Mouse (Mus musculus) embryonic facial prominence, embryonic 11.5 days (tissue): ENCODE results near the gene Gen1. TPM values are rescaled to one million over a fixed set of nuclear protein-coding genes. Genes with fewer than 3 reads are reported as not detected.

Experiments
- ATAC-seq: fragments of 200-750 bp; cut with Nextera tagmentation; replicated peaks from 2 replicates; pipeline ENCODE4 v1.8.0; 2017; ENCODE audit warnings: low read depth; ENCODE audit not compliant: insufficient number of reproducible peaks, low FRiP score, low TSS enrichment
- DNase-seq: peaks from one replicate; pipeline ENCODE4 v3.0.0-alpha.2; 2015; ENCODE audit warnings: low spot score
- H3K27ac ChIP-seq: fragments of 300-500 bp; sonication (generic); replicated peaks from 2 replicates; pipeline ENCODE4 v1.5.1; 2014; ENCODE audit warnings: mild to moderate bottlenecking, low read depth, low read length, control low read depth
- H3K27me3 ChIP-seq: fragments of 300-500 bp; sonication (generic); 2 replicates; pipeline ENCODE4 v1.6.1; 2014; ENCODE audit warnings: mild to moderate bottlenecking, low read length, moderate library complexity, mixed read lengths; ENCODE audit not compliant: control insufficient read depth, insufficient read depth
- H3K36me3 ChIP-seq: fragments of 300-500 bp; sonication (generic); replicated peaks from 2 replicates; pipeline ENCODE4 v1.6.1; 2014; ENCODE audit warnings: low read depth, mild to moderate bottlenecking, low read length, moderate library complexity, mixed read lengths; ENCODE audit not compliant: control insufficient read depth, insufficient read depth
- H3K4me1 ChIP-seq: fragments of 300-500 bp; sonication (generic); 2 replicates; pipeline ENCODE4 v1.6.1; 2014; ENCODE audit warnings: low read length, mixed read lengths; ENCODE audit not compliant: control insufficient read depth, insufficient read depth
- H3K4me2 ChIP-seq: fragments of 300-500 bp; sonication (generic); 2 replicates; pipeline ENCODE4 v1.6.1; 2014; ENCODE audit warnings: low read depth, mild to moderate bottlenecking, control low read depth, low read length, moderate library complexity
- H3K4me3 ChIP-seq: fragments of 300-500 bp; sonication (generic); 2 replicates; pipeline ENCODE4 v1.5.1; 2014; ENCODE audit warnings: low read depth, low read length, control low read depth
- H3K9ac ChIP-seq: fragments of 300-500 bp; sonication (generic); replicated peaks from 2 replicates; pipeline ENCODE4 v1.6.1; 2014; ENCODE audit warnings: mild to moderate bottlenecking, control low read depth, low read length
- H3K9me3 ChIP-seq: fragments of 300-500 bp; sonication (generic); replicated peaks from 2 replicates; pipeline ENCODE4 v1.6.1; 2016; ENCODE audit warnings: mild to moderate bottlenecking, low read length, inconsistent platforms, mixed read lengths; ENCODE audit not compliant: control insufficient read depth
- WGBS: fragments of 180-500 bp; shearing (Covaris S2); extraction: QIAGEN DNeasy Blood & Tissue Kit; methylation state at CpG from one replicate; pipeline ENCODE4 v1.1.7; 2014; 5-methylcytosine and 5-hydroxymethylcytosine counted together
- polyA plus RNA-seq: library from polyadenylated mRNA; unstranded; fragments of >200 nt; fragmentation: Nextera tagmentation; extraction: Ambion mirVana; gene quantifications from 2 replicates; pipeline ENCODE4 v1.2.1, GENCODE M21; 2014

Gene Gen1
- polyA plus RNA-seq, 1 experiment from 2014 or later = 16.8 TPM

DNA sequence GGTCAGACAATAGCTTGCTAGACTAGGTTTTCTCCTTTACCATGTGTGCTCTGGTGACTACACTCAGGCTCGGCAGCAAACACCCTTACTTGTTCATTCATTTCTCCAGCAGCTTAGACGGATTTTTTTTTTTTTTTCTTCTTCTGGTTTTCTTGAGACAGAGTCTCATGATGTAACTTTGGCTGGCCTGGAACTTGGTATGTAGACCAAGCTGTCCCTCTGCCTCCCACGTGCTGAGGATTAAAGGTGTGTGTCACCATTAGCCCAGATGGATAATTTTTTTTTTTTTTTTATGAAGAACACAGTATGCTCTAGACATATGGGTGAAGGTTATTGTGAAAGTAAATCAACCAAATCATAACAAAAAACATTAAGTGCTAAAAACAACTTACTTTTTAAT lies 15.3 kb downstream of the Gen1 start:
- Histone ChIP-seq H3K4me2 (no peak overlapping the region), H3K9me3 (no peaks in the 10 kb centered on the region), H3K36me3 (no peaks in the 10 kb centered on the region), H3K9ac (no peak overlapping the region), H3K4me1 (no peaks in the 10 kb centered on the region), H3K4me3 (no peak overlapping the region), H3K27ac (no peak overlapping the region), H3K27me3 (no peaks in the 10 kb centered on the region)
- ATAC-seq = no peak
- DNase-seq = no peak
- 73% methylated on average over 3 of the region's 3 CpGs for WGBS

DNA sequence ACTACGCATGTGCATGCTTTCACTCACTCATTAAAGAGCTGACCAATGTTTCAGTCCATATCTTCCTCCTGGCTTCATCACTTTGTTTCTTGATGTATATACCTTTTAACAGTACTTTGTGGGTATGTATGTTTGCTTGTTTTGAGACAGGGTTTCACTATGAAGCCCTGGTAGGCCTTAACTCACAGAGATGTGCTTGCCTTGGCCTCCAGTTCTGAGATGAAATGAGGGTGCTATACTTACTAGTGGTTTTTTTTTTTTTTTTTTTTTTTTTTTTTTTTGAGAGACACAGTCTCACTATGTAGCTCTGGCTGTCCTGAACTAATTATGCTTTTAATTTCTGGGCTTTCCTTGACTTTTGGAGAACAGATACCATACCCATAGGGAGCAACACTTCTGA lies 18.1 kb downstream of the Gen1 start:
- H3K27ac ChIP-seq = no peak overlapping the region
- no peak overlapping the region for H3K4me3 ChIP-seq
- ATAC-seq (no peak), DNase-seq (no peak)
- 97% methylated on average over 1 of the region's 1 CpGs for WGBS
- no peaks in the 10 kb centered on the region for H3K27me3 ChIP-seq
- no peaks in the 10 kb centered on the region for H3K36me3 ChIP-seq
- H3K4me1 ChIP-seq = no peaks in the 10 kb centered on the region
- no peak overlapping the region for H3K4me2 ChIP-seq
- H3K9me3 ChIP-seq = no peaks in the 10 kb centered on the region
- H3K9ac ChIP-seq = no peak overlapping the region

DNA sequence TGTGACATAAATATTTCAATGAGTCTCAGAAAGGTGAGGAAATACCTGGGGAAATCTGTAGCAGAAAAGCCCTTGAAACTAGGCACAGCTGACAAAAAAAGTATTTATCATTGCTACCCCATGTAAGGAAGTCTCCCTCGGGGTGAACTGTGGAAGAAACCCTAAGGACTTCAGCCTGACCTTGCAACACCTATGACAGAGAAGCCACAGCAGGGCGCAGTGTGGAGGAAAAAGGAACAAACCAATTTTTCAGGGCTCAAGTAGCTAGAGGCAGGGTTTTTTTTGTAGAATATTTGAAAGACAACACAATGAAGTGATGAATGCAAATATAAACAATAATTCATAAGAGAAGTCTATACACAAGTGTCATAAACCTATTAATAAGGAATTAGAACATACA lies 29.6 kb downstream of the Gen1 start:
- H3K4me2 ChIP-seq = no peak overlapping the region
- no peak overlapping the region for H3K9ac ChIP-seq
- H3K36me3 ChIP-seq = no peaks in the 10 kb centered on the region
- no peaks in the 10 kb centered on the region for H3K27me3 ChIP-seq
- ATAC-seq (no peak), DNase-seq (no peak)
- WGBS = 80% methylated on average over 2 of the region's 2 CpGs
- H3K4me1 ChIP-seq = no peaks in the 10 kb centered on the region
- H3K9me3 ChIP-seq = no peaks in the 10 kb centered on the region
- H3K27ac ChIP-seq = no peak overlapping the region
- H3K4me3 ChIP-seq = no peak overlapping the region

DNA sequence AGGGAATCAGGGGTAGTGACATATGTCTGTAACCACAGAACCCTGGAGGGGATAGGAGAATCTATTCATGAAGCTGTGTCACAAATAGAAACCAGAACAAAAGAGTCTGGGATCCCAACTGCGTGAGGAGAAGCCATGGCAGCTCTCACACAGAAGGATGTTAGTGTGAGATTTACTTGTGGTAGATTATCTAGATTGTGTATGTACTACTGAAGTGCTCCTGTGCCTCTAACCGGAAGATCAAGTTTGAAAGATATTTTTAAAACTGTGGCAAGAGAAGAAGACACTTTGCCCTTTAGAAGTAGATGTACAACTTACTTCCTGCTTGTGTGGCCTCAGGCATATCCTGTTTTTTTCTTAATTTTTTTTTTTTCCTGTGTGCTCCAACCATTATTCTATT lies 35.3 kb downstream of the Gen1 start:
- Histone ChIP-seq H3K36me3 (no peaks in the 10 kb centered on the region), H3K27ac (no peak overlapping the region), H3K4me2 (no peak overlapping the region), H3K4me1 (no peaks in the 10 kb centered on the region), H3K27me3 (no peaks in the 10 kb centered on the region), H3K9me3 (no peaks in the 10 kb centered on the region), H3K9ac (no peak overlapping the region), H3K4me3 (no peak overlapping the region)
- no peak for ATAC-seq
- WGBS = 77% methylated on average over 2 of the region's 2 CpGs
- DNase-seq = no peak

DNA sequence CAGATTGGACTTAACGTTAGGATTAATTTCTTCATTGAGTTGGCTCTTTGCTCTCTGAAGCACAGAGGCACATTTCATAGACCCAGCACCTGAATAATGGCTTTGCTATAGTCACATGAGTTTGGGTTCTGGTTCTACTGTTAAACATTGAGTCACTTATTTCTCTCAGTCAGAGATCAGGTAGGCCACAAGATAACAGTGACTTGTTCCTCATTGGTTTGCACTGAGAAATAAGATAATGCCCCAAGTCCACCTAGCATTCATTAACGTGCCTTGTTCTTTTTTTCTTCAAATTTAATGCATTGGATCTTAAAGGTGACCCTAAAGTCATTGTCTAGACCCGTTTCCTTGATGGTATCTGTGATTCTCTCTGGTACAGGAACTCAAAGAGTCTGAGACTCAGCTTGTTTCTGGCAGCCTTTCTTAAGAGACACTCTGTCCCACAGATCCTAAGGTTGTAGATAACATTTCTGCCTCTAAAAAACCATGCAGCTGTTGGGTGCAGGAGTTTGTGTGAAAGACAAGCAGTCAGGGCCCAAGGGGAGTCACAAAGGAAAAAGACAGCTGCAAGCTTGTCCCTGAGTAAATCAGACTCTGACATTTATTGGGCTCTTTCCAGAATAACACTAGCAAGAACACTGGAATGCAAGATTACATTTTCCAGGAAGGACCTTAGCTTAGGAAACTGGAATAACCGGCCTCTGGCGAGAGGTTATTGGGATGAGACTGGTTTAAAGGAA lies 38.9 kb downstream of the Gen1 start:
- Histone ChIP-seq H3K27me3 (no peaks in the 10 kb centered on the region), H3K4me2 (no peak overlapping the region), H3K9ac (no peak overlapping the region), H3K4me3 (no peak overlapping the region), H3K27ac (no peak overlapping the region), H3K4me1 (no peaks in the 10 kb centered on the region), H3K36me3 (no peaks in the 10 kb centered on the region), H3K9me3 (no peaks in the 10 kb centered on the region)
- DNase-seq (no peak), ATAC-seq (no peak)
- WGBS = 79% methylated on average over 5 of the region's 5 CpGs

DNA sequence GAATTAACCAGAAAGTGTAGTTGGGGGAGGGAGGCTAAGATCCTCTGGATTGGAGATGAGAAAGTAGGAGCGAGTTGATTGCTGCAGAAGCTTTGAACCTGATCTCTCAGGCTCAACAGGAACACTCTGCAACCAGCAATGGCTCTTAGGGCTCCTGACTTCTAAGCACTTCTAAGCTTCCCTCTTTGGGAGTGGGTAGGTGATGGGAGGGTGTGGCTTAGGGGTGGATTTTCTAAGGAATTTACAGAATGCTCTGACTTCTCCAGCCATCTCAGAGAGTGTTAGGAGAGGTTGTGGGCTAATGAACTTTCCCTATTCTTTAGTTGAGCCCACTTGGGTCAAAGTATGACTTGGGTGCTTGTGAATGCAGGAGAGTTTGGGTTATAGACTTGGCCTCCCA lies 39.5 kb downstream of the Gen1 start:
- Histone ChIP-seq H3K4me1 (no peaks in the 10 kb centered on the region), H3K4me3 (no peak overlapping the region), H3K36me3 (no peaks in the 10 kb centered on the region), H3K27ac (no peak overlapping the region), H3K27me3 (no peaks in the 10 kb centered on the region), H3K4me2 (no peak overlapping the region), H3K9me3 (no peaks in the 10 kb centered on the region), H3K9ac (no peak overlapping the region)
- WGBS = 5% methylated on average over 1 of the region's 1 CpGs
- ATAC-seq (no peak), DNase-seq (no peak)

DNA sequence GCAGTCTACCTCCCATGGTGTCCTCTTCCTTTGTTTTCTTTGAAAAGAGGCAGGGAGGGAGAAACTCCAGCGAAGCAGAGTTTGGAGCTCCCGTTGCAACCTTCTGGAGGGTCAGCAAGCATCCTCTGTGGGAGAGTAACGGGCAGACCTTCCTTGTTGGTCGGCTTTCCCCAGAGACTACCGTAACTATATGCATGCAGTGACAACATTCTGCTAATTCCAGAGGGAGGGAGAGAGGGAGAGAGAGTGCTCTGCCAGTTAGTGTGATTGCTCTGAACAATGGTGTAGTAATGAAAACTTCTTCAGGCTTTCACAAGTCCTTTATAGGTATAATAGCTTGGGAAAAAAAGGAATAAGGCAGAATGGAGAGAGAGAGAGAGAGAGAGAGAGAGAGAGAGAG lies 40.9 kb downstream of the Gen1 start:
- no peak for ATAC-seq
- no peaks in the 10 kb centered on the region for H3K4me1 ChIP-seq
- 8% methylated on average over 5 of the region's 5 CpGs for WGBS
- H3K27ac ChIP-seq = no peak overlapping the region
- no peaks in the 10 kb centered on the region for H3K27me3 ChIP-seq
- H3K36me3 ChIP-seq = no peaks in the 10 kb centered on the region
- no peak overlapping the region for H3K4me3 ChIP-seq
- no peak overlapping the region for H3K4me2 ChIP-seq
- H3K9me3 ChIP-seq = no peaks in the 10 kb centered on the region
- DNase-seq = no peak
- no peak overlapping the region for H3K9ac ChIP-seq

DNA sequence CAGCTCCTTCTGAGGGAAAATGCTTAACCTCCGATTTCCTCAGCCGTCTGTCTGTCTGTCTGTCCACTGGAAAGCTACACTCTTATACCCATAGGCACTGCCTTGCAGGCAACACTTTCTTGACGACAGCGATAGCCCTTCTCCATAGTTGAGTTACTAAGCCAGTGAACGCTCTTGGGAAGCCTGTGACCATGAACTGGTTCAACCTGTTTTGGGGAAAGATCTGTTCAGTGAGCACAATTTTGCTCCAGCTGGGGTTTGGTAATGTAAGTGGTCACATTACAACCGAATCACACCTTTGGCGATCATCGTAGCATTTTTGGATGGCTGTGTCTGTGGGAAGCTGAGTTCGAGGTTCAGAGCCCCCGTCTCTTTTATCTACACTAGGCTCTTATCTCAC lies 42.5 kb downstream of the Gen1 start:
- Histone ChIP-seq H3K27ac (no peak overlapping the region), H3K27me3 (no peaks in the 10 kb centered on the region), H3K9ac (no peak overlapping the region), H3K9me3 (no peaks in the 10 kb centered on the region), H3K36me3 (no peaks in the 10 kb centered on the region), H3K4me2 (no peak overlapping the region), H3K4me1 (no peaks in the 10 kb centered on the region), H3K4me3 (no peak overlapping the region)
- 81% methylated on average over 10 of the region's 10 CpGs for WGBS
- ATAC-seq = no peak
- DNase-seq = peak; percentile 20
